Mouse (Mus musculus): Measurements from ENCODE around the gene Crybg2.

Crybg2 gene

DNA sequence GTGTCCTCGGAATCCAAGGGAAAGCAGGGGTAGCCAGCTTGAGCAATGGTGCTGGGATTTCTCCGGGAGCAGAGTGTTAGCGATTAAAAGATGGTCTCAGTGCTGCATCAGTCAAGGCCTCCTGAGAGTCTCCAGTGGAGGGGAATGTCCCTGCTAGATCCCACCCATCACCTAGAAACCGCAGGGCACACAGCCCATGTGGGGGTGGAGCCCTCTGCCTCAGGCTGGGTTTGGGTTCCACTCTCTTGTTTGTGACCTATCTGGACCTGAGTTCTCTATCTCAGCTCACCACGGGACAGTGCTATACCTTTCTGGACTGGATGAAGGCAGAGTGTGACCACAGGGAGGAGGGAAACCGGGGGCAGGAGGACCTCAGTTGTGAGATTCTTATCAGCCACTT lies 1.7 kb upstream of the Crybg2 start:
- no peak for DNase-seq

- no peak for DNase-seq
Observed at GRCm38 (mm10) chr4:134061166-134061830, 683 bp downstream of the Crybg2 start.

- DNase-seq, result no peak
Observed at GRCm38 (mm10) chr4:134061944-134062446, 1.4 kb downstream of the Crybg2 start.

DNA sequence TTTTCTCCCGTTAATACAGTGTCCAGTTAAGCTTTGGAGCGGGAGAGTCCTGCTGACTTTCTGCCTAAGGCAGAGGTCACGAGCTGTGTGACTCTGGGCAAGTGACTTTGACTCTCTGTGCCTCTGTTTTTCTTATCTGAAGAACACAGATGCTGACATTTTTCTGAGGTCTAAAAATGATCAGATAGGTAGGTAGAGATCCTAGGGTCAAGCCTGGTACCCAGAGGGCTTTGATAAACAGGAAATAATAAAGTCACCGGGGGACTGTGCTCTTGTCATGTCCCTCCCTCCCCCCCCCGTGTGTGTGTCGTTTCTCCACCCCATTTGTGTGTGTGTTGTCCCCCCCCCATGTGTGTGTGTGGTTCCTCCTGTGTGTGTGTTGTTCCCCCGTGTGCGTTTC lies 1.9 kb downstream of the Crybg2 start:
- no peak for DNase-seq

DNA sequence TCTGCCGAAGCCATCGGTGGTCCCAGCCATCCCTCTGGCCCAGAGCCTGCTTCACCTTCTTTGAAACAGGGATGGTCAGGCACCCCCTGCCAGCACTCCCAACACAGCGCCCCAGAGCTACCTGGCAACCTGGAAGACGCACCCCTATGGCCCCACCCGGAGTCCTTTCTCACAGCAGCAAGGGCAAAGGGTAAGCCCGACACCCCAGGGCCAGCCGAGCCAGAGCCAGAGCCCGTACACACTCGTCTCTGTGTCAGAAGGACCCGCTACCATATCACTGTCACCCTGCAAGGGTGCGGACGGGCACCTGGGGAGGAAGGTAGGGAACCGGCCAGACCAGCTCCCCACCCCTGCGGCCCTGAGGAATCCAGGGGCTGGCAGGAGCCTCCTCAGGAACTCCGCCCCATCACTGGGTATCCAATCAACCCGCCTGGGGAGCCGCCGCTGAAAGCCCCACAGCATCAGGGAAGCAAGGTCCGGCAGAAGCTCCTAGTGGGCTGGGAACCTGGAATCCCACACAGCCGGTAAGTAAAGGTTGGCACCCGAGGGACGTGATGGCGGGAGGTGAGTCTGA lies 4.9 kb downstream of the Crybg2 start:
- DNase-seq, result peak; percentile 25 to 50

DNA sequence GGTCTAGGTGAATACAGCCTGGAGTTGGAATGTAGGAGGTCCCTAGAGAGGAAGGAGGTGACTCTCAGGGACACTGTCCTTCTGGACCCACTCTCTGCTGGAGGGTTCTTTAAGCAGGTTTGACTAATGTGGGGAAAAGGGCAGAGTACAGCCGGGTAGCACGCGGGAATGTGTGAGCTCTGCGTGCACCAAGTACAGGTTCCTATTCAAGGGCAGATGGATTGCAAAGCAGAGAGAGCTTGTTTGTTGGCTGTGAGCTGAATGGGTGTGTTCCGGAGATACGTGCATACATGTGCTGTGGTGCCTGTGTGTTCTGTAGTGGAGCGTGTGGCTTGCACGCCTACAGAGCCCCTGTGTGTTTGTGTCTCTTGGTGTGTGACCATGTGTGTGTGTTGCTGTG lies 6.8 kb downstream of the Crybg2 start:
- peak in 1 of 2 experiments; percentile 44 for DNase-seq

GRCm38 (mm10) chr4:134067833-134068544 lies 7.4 kb downstream of the Crybg2 start:
- DNase-seq, result no peak

GRCm38 (mm10) chr4:134068793-134069580 lies 8.4 kb downstream of the Crybg2 start:
- DNase-seq, result no peak

GRCm38 (mm10) chr4:134078694-134079093 lies 18.1 kb downstream of the Crybg2 start:
- peak; percentile 79 to 88 for DNase-seq

- DNase-seq, result no peak
Observed at GRCm38 (mm10) chr4:134080674-134081073, 20.1 kb downstream of the Crybg2 start.

DNA sequence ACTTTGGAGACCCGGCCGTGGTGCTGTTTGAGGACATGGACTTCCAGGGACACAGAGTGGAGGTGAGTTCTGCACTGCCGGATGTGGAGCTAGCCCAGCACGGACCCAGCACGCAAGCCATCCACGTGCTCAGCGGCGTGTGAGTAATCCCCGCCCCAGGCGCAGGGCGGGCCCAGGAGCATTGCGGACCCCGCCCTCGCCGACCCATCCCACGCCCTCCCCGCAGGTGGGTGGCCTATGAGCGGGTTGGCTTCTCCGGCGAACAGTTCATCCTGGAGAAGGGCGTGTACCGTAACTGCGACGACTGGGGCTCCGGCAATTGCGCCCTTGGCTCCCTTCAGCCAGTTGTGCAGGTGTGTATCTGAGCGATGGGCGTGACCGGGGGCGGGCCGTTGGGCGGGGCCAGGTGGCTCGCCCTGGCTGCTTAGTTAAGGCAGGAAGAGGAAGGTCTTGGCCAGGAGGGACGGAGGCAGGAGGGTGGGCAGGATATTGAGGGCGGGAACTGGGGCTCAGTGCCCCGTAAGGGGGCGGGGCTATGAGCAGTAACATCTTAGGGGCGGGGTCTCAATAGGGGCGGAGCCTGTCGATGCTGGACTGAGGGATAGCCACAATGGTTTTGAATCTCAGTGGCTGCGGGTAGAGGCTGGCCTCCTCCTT lies 21.2 kb downstream of the Crybg2 start:
- peak; percentile 86 to 92 for DNase-seq

DNA sequence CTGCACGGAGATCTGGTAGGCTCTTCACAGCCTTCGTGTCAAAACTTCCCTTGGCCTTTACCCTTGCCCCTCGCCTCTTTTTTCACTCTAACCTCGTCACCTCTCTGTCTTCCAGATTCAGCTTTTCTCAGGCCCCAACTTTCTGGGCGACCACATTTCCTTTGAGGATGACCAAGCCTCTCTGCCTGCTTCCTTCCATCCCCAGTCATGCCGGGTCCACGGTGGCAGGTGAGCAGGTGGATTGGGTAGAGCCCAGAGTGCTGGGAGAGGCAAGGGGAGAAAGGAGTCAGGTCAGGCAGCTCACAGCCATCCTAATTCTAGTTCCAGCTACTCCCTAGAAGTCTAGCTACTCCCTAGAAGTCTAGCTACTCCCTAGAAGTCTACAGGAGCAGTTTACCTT lies 21.8 kb downstream of the Crybg2 start:
- no peak for DNase-seq

DNA sequence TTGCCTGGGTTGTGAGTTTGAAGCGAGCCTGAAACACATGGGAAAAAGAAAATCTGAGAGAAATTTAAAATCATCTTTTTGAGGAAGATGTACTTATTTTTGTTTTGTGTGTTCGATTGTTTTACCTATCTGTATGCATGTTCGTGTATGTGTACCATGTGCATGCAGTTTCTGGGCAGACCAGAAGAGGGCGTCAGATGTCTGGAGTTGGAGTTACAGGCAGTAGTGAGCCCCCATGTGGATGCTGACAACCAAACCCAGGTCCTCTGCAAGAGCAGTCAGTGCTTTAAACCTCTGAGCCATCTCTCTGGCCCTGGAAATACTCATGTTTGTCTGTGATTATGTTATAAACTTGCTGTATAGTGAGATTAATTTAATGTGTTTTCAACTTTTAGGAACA lies 24.4 kb downstream of the Crybg2 start:
- no peak for DNase-seq

DNA sequence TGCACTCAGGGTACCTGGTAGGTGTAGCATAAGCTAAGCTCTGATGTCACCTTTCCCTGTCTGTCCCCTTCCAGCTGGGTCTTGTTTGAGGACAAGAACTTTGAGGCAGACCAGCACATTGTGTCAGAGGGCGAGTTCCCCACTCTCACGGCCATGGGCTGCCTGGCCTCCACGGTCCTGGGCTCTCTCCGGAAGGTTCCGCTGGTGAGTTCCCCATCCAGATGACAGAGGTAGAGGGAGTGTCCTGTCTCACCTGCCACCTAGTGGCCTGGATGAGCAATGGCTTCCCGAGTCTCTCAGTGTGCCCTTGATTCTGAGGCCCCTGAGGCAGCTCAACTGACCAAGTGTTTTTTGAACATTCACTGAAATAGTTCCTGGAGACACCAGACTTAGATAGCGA lies 26.8 kb downstream of the Crybg2 start:
- DNase-seq, result peak; percentile 44 to 67

DNA sequence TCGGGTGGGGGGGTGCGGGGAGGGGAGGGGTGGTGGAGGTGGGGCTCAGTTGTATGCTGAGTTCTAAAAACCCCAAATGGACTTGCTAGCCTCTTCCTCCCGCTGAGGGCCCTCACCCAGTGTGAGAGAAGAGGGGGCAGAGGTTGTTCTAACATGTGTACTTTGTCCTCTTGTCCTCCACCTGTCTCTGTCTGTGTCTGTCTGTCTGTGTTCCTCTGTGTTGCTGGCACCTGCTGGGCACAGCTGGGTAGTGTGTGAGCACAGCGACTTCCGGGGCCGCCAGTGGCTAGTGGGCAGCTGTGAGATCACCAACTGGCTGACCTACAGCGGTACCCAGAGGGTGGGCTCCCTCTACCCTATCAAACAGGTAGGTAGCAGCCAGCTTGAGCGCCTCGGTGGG lies 28.4 kb downstream of the Crybg2 start:
- DNase-seq, result no peak

DNA sequence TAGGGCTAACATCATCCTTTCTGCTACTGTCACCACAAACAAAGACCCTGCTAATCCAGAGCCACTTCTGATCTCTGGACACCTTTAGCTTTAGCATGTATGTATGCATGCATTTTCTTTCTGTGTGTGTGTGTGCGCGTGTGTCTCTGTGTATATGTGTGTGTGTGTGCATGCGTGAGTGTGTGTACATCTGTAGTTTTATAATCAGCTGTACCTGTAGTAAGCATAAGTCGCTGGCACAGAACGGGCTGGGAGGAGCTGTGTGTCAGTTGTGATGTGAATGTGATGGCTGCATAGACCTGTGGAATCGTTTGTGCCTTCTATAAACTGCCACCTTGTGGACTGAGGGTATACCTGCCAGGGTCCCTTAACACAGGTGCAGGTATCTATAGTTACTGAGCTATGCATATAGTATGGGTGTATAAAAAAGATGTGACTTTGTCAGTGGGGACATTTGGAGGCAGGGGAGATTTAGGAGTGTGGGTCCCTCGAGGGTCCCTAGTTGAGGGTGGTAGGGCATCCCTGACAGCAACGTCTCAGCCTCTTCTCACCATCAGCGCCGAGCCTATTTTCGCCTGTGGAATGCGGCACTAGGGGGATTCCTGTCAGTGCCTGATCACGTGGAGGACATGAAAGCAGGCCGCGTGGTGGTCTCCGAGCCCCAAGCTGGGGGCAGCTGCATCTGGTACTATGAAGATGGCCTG lies 30.1 kb downstream of the Crybg2 start:
- no peak for DNase-seq

DNA sequence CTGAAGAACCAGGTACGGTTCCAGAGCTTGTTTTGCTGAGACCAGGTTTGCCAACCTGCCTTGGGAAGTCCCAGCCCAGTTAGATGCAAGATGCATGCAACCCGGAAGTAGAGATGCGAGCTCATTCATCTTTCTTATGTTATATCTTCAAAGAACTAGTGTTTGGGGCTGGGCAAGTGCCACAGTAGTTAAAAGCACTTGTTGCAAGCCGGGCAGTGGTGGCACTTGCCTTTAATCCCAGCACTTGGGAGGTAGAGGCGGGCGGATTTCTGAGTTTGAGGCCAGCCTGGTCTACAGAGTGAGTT lies 30.6 kb downstream of the Crybg2 start:
- DNase-seq, result no peak

GRCm38 (mm10) chr4:134092382-134093288 lies 32.0 kb downstream of the Crybg2 start:
- peak; percentile 67 to 75 for DNase-seq

GRCm38 (mm10) chr4:134094004-134094564 lies 33.5 kb downstream of the Crybg2 start:
- DNase-seq, result no peak

- DNase-seq, result no peak
Observed at GRCm38 (mm10) chr4:134094923-134095547, 34.4 kb downstream of the Crybg2 start, which contains the start of gene Cd52. TSS of gene Cd52 (minus strand) at chr4:134095082.

All from kidney, postnatal 4 days (tissue).